In the genomic region with DNA sequence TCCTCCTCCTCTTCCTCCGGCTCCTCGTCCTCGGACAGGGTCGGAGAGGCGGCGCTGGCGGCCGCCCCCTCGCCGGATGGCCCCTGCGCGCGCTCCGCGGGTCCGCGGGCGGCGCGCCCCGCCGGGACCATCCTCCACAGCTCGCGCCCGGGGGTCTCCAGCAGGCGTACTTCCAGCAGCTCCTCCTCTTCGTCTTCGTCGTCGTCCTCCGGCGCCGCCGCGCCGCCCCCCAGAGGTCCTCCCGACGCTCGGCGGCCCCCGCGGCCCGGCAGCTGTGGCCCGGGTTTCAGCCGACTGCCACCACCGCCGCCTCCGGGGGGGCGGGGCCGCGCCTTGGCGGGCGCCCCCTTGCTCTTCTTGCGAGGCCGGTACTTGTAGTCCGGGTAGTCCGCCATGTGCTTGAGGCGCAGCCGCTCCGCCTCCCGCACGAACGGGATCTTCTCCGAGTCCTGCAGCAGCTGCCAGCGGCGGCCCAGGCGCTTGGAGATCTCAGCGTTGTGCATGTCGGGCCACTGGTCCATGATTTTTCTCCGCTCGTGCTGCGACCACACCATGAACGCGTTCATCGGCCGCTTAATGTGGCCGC, we compare ENCODE assay signal across 8 mouse cellular contexts. TPM values are rescaled to one million over a fixed set of nuclear protein-coding genes. Genes with fewer than 3 reads are reported as not detected.
A peak's percentile ranks its signal among the peaks of the same experiment; 100 is the strongest.
DNase-seq lines count a peak whose midpoint lies in the region; ATAC-seq and TF ChIP-seq lines count a peak whose summit lies in the region.

No protein-coding gene starts in this region.

- TF ChIP-seq CTCF in gastrocnemius, adult 2 months (IDR thresholded peaks at IDR 0.05), result peak; percentile 13; the same call in 1 of the 2 replicates

- no peak for ATAC-seq in erythroid progenitor cell, adult 5-6 weeks (replicated peaks; ENCODE audit: low FRiP score, poor library complexity, severe bottlenecking)

- peak overlapping the region; percentile 72 for H3K27ac ChIP-seq in gastrocnemius, adult 2 months

- intact Hi-C loops in gastrocnemius, adult 2 months (cut with DNase I), result no loop called here
- intact Hi-C loops in left cerebral cortex, postnatal 10 days (cut with DNase I), result loop anchor here (10.0 kb wide), 1 partner anchor 148 kb away; a partner anchor contains a TSS

- peak overlapping the region; percentile 86 for H3K4me3 ChIP-seq in gastrocnemius, adult 2 months

- DNase-seq in ZHBTc4 (ENCODE audit: low read depth, low spot score), result peak; percentile 81
- peak; percentile 72 to 79 for DNase-seq in cerebellum, postnatal 25 days
- peak; percentile 84 for DNase-seq in gastrocnemius, adult 2 months
- DNase-seq in induced T-regulatory cell, adult 2 months (ENCODE audit: low read depth), result peak; percentile 69
- peak; percentile 83 to 93 for DNase-seq in left cerebral cortex, postnatal 10 days (ENCODE audit: extremely low spot score in 1 of 2, low spot score in 2 of 2)
- peak; percentile 77 for DNase-seq in mesoderm, embryonic 11.5 days (ENCODE audit: low read depth, low spot score)
- DNase-seq in right cerebral cortex, postnatal 4 days, result peak; percentile 79

RNA-seq across cellular contexts. Expression of a gene that starts 0.8 kb away (rescaled TPM):
- total RNA-seq in gastrocnemius, adult 2 months (2021), result under 1 TPM; 0.53 to 0.79 TPM
- 10 to 100 TPM; 35.3 to 38.0 TPM for total RNA-seq in left cerebral cortex, postnatal 10 days (2021)
- 4.0 and 4.2 TPM in 2 replicates for total RNA-seq in erythroid progenitor cell, adult 5-6 weeks (2015; ENCODE audit: low replicate concordance)
- 0.39 and 0.83 TPM in 2 replicates for total RNA-seq in erythroid progenitor cell, adult 5-6 weeks (2017; ENCODE audit: low replicate concordance)

RNA-seq across cellular contexts. Expression of a gene that starts 17.7 kb away (rescaled TPM):
- 1 to 10 TPM; 1.1 to 1.8 TPM for total RNA-seq in gastrocnemius, adult 2 months (2021)
- total RNA-seq in left cerebral cortex, postnatal 10 days (2021), result 10 to 100 TPM; 10.6 to 10.9 TPM
- 6.8 and 9.6 TPM in 2 replicates for total RNA-seq in erythroid progenitor cell, adult 5-6 weeks (2015; ENCODE audit: low replicate concordance)
- 4.9 and 5.4 TPM in 2 replicates for total RNA-seq in erythroid progenitor cell, adult 5-6 weeks (2017; ENCODE audit: low replicate concordance)

RNA-seq across cellular contexts. Expression of a gene that starts 18.3 kb away (rescaled TPM):
- not detected for total RNA-seq in gastrocnemius, adult 2 months (2021)
- 1 to 10 TPM; 3.4 to 3.7 TPM for total RNA-seq in left cerebral cortex, postnatal 10 days (2021)
- not detected in 2 replicates for total RNA-seq in erythroid progenitor cell, adult 5-6 weeks (2015; ENCODE audit: low replicate concordance)
- 1.0 TPM in 1 of 2 replicates, not detected in the other for total RNA-seq in erythroid progenitor cell, adult 5-6 weeks (2017; ENCODE audit: low replicate concordance)

RNA-seq across cellular contexts. Expression of a gene that starts 20.7 kb away (rescaled TPM):
- not detected for total RNA-seq in gastrocnemius, adult 2 months (2021)
- 10 to 100 TPM; 37.5 to 53.4 TPM for total RNA-seq in left cerebral cortex, postnatal 10 days (2021)
- not detected in 2 replicates for total RNA-seq in erythroid progenitor cell, adult 5-6 weeks (2015; ENCODE audit: low replicate concordance)
- total RNA-seq in erythroid progenitor cell, adult 5-6 weeks (2017; ENCODE audit: low replicate concordance), result not detected in 2 replicates

RNA-seq across cellular contexts. Expression of a gene that starts 53.3 kb away (rescaled TPM):
- total RNA-seq in gastrocnemius, adult 2 months (2021), result 1 to 10 TPM; 1.2 to 1.4 TPM
- total RNA-seq in left cerebral cortex, postnatal 10 days (2021), result 1 to 10 TPM in 1 of 2 experiments, under 1 TPM in 1; 0.49 to 1.0 TPM
- not detected in 2 replicates for total RNA-seq in erythroid progenitor cell, adult 5-6 weeks (2015; ENCODE audit: low replicate concordance)
- total RNA-seq in erythroid progenitor cell, adult 5-6 weeks (2017; ENCODE audit: low replicate concordance), result 3.1 TPM in 1 of 2 replicates, not detected in the other

Comparison
In these comparisons a context has a peak if more than half of its experiments do, and no peak if none do; other contexts are left out.
1. RNA of a gene that starts 0.8 kb away (total RNA-seq): 35.3 to 38.0 TPM in left cerebral cortex, postnatal 10 days; 0.39 to 4.2 TPM in erythroid progenitor cell, adult 5-6 weeks and 0.53 to 0.79 TPM in gastrocnemius, adult 2 months; every median in the first group is over 4 times any median in the second.
2. Peak in every context shown above with its lines, with median percentiles within 50 percentile points of each other: DNase-seq.